Mouse (Mus musculus) small intestine, adult 10 weeks (tissue): ENCODE results near the gene Olfr808. TPM values are rescaled to one million over a fixed set of nuclear protein-coding genes. Genes with fewer than 3 reads are reported as not detected.

Experiments used
- polyA plus RNA-seq: library from polyadenylated mRNA; stranded (reverse); fragments of 350-450 nt; fragmentation: Illumina TruSeq; extraction: RNeasy Lipid Tissue Mini Kit (QIAGEN cat#74804); gene quantifications from one replicate; pipeline ENCODE4 v1.2.3, GENCODE M21; 2014; ENCODE audit warnings: low replicate concordance

Olfr808 gene
- not detected for polyA plus RNA-seq

DNA sequence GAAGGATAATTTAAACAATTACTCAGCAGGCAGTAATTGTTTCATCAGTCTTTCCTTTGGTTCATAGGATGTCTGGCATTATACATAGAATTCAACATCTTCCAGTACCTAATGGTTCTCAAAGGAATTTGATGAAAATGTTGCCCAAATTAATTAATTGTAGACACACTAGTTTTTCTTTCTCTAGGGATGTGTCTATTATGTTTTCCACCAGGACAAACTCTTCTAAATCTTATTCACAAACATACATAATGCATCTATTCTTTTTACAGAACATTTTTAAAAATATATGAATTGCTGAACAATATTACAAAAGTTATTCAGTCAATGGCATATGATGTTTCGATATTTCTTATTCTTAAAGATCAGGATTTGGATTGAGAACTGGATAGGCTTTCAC is at the start of gene Olfr808:
Gene Olfr808 (plus strand): TSS at position 301 of the 400 bp plus-strand sequence.

DNA sequence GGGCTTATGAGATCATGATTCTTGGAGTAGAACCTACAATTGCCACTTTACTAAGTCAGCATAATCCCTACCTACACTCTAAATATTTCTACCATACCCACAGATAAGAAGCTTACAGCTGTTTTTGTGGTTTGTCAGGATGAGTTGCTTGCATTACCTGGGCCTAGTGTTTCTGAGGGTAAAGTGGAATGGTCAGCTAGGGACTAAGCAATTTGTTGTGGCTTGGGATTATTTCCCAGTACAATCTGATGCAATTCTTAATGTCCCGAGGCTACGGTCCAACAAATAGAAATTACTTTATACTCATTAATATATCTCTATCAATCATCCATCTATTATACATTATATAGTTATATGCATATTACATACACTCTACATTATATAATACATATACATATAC is 36.0 kb upstream of the Olfr808 start, which contains the start of gene Olfr805:
Gene Olfr805 (minus strand): TSS at position 101 of the 400 bp plus-strand sequence.

DNA sequence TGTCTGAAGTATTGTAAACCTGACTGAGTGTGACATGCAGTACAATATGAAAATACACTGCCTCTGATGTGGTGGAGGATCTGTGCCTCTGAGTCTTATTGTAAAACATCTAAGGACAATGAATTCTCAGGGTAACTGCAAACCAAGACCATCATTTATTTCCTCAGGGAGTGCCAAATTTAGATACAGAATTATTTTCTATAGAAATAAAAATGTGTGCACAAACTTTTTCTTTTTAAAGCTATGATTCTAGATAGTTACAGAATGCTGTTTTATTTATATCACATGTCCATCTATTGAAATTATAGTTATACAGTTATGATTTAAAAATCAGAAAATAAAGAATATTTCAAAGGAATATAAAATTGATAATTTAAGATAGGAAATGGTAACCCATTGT is 23.5 kb upstream of the Olfr808 start, which contains the start of gene Olfr806:
Gene Olfr806 (minus strand): TSS at position 101 of the 400 bp plus-strand sequence.

DNA sequence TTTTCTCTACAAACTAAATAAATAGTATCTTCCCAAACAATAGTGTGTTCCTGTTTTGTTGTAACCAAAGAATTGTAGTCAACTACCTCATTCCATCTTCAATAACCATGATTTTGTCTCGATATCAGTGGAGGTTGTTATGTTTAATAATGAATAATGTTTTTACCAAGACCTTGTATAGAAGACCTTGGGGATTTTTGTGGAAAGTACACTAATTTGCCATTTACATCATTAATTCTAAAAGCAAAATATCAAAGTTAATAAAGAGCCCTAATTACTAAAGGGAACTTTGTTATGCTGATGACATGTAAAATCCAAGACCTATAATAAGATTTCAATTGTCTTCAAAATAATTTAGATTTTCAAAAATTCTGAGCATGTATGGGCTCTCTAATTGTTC is 7.6 kb upstream of the Olfr808 start, which contains the start of gene Olfr807:
Gene Olfr807 (minus strand): TSS at position 101 of the 400 bp plus-strand sequence.

DNA sequence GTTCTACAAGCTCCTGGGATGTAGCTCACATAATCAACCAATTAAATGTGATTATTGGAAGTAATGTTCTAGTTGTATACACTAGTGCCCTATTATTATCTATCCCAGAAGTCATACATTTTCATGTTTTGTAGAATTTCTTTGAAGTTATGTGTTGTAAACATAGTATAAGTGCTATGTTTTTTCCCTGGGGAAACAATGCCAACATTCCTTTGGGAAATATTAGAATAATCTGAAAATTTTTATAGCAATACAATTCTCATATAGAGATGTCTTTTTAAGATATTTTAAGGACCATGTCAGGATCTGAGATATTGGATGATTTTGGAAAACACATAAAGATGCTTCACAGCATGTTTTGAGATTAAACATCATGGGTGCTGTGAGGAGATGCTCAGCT is 9.1 kb downstream of the Olfr808 start, which contains the start of gene Olfr809:
Gene Olfr809 (plus strand): TSS at position 301 of the 400 bp plus-strand sequence.

DNA sequence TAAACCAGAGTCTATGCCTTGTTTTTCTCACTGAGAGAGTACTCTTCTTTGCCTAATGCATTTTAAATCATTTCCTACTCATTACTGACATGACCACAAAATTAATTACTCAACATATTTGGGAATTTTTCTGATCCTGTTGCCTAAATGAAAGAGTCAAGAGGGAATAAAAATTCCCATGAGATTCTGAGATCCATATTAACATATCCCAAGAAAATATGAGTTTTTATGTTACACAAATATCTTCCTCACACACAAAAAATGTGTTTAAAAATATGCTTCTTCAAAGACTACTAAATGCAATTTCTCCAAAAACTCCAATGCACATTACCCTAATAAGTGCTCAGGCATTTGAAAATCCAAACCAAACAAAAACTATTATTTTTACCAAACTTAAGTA is 29.5 kb downstream of the Olfr808 start, which contains the start of gene Olfr810:
Gene Olfr810 (minus strand): TSS at position 101 of the 400 bp plus-strand sequence.

DNA sequence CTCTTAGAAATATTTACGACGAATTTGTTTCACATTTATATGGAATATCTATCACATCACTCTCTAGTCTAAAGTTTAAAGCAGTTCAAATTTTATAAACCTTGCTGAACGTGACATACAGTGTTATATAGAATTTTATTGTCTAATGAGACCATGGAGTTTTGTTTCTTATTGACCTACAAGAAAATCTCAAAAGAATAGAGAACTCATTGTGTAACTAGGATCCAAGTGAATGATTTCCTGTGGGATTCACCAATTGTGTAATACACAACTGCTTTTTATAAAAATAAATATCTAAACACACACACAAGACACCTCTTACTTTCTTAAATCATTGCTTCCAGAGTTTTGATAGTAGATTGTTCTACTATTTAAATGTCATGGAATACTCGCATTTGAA is 39.0 kb downstream of the Olfr808 start, which contains the start of gene Olfr811:
Gene Olfr811 (minus strand): TSS at position 101 of the 400 bp plus-strand sequence.

Other genes starting within 250 kb of the Olfr808 start
- not detected for gene Olfr791, start 243.7 kb upstream of the Olfr808 start, polyA plus RNA-seq
- not detected for gene Olfr792, start 226.3 kb upstream of the Olfr808 start, polyA plus RNA-seq
- not detected for gene Olfr794, start 197.8 kb upstream of the Olfr808 start, polyA plus RNA-seq
- not detected for gene Olfr796, start 152.9 kb upstream of the Olfr808 start, polyA plus RNA-seq
- not detected for gene Olfr798, start 137.5 kb upstream of the Olfr808 start, polyA plus RNA-seq
- gene Olfr799, start 128.0 kb upstream of the Olfr808 start, polyA plus RNA-seq: not detected
- not detected for gene Olfr800, start 107.8 kb upstream of the Olfr808 start, polyA plus RNA-seq
- gene Olfr801, start 91.6 kb upstream of the Olfr808 start, polyA plus RNA-seq: not detected
- not detected for gene Olfr802, start 77.3 kb upstream of the Olfr808 start, polyA plus RNA-seq
- not detected for gene Olfr803, start 71.2 kb upstream of the Olfr808 start, polyA plus RNA-seq
- gene Olfr804, start 62.3 kb upstream of the Olfr808 start, polyA plus RNA-seq: not detected
- gene Olfr805, start 36.1 kb upstream of the Olfr808 start, polyA plus RNA-seq: not detected
- gene Olfr806, start 23.6 kb upstream of the Olfr808 start, polyA plus RNA-seq: not detected
- gene Olfr807, start 7.7 kb upstream of the Olfr808 start, polyA plus RNA-seq: not detected
- gene Olfr809, start 9.2 kb downstream of the Olfr808 start, polyA plus RNA-seq: not detected
- not detected for gene Olfr810, start 29.4 kb downstream of the Olfr808 start, polyA plus RNA-seq
- gene Olfr811, start 38.9 kb downstream of the Olfr808 start, polyA plus RNA-seq: not detected
- gene Olfr812, start 80.6 kb downstream of the Olfr808 start, polyA plus RNA-seq: not detected
- gene Olfr813, start 89.9 kb downstream of the Olfr808 start, polyA plus RNA-seq: not detected
- gene Olfr814, start 114.4 kb downstream of the Olfr808 start, polyA plus RNA-seq: not detected
- not detected for gene Olfr815, start 140.4 kb downstream of the Olfr808 start, polyA plus RNA-seq
- not detected for gene Olfr816, start 150.1 kb downstream of the Olfr808 start, polyA plus RNA-seq
- gene Olfr818, start 183.6 kb downstream of the Olfr808 start, polyA plus RNA-seq: not detected
- gene Olfr819, start 201.8 kb downstream of the Olfr808 start, polyA plus RNA-seq: not detected
- not detected for gene Olfr247, start 210.7 kb downstream of the Olfr808 start, polyA plus RNA-seq
- gene Gm10310, start 219.6 kb downstream of the Olfr808 start, polyA plus RNA-seq: not detected
- gene Olfr820, start 247.1 kb downstream of the Olfr808 start, polyA plus RNA-seq: not detected